Mouse (Mus musculus) ES-E14 (cell line): ENCODE results near the gene Msh3.

Source experiments
- CHD2 ChIP-seq: IDR thresholded peaks from 2 replicates; pipeline ENCODE4 v1.6.1; 2014; ENCODE audit warnings: mild to moderate bottlenecking, low read depth, low read length, inconsistent platforms
- HCFC1 ChIP-seq: IDR thresholded peaks from 2 replicates; pipeline ENCODE4 v1.6.1; 2012; ENCODE audit warnings: low read length, inconsistent platforms, borderline replicate concordance; ENCODE audit not compliant: insufficient read depth
- MAFK ChIP-seq: IDR thresholded peaks from 2 replicates; pipeline ENCODE4 v1.6.1; 2014; ENCODE audit warnings: mild to moderate bottlenecking, low read depth, low read length, inconsistent platforms; ENCODE audit not compliant: insufficient read depth
- ZC3H11A ChIP-seq: IDR thresholded peaks from 2 replicates; pipeline ENCODE4 v1.6.1; 2012; ENCODE audit warnings: low read depth, mild to moderate bottlenecking, inconsistent platforms, low read length, borderline replicate concordance
- ZNF384 ChIP-seq: IDR thresholded peaks from 2 replicates; pipeline ENCODE4 v1.6.1; 2012; ENCODE audit warnings: low read depth, low read length, inconsistent platforms

GRCm38 (mm10) chr13:92293883-92294282 is 60.9 kb downstream of the Msh3 start:
- TF ChIP-seq ZNF384 = no peak
- no peak for TF ChIP-seq MAFK
- no peak for TF ChIP-seq ZC3H11A
- TF ChIP-seq CHD2 = no peak
- TF ChIP-seq HCFC1 = no peak
